Mouse (Mus musculus): Measurements from ENCODE around the gene Duox2. TPM values are rescaled to one million over a fixed set of nuclear protein-coding genes. Genes with fewer than 3 reads are reported as not detected.

Duox2 gene
- polyA plus RNA-seq, 2 experiments, result 0.08 to 0.16 TPM

DNA sequence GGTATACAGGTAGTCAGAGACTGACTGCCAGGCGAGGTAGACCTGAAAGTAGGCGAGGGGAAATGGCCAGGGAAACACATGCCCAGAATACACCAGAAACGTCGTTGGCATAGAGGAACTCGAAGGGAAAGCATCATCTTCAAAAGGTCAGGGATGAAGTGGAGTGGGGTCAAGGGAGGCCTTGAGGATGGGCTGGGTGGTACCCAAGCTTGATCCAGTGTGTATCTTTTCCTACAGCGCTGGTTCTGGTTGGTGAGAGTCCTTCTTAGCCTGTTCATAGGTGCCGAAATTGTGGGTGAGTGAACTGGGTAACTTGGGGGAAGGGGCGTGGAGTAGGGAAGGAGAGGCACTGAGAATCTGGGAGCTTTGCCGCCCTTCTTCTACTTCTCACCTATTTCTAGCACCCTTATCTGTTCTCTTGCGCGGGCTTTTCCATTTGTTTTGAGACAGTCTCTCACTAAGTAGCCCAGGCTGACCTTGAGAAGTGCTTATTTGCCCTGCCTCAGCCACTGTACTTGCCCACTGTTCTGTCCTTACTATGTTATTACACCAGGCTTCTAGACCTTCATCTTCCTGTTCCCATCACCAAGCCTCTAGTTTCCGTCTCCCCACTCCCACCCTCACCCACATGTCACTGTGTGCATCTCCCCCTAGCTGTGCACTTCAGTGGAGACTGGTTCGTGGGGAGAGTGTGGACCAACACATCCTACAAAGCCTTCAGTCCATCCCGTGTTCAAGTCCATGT lies 1.8 kb upstream of the Duox2 start:
- H3K9me3 ChIP-seq (ENCODE audit: control insufficient read depth, low read length), result no peaks in the 10 kb centered on the region
- H3K4me3 ChIP-seq (replicated peaks; ENCODE audit: low read length), result no peak overlapping the region
- H3K27me3 ChIP-seq (ENCODE audit: control insufficient read depth, insufficient read depth, low read length), result peaks cover 90% of the 10 kb centered on the region
- no peak for ATAC-seq (ENCODE audit: low FRiP score, low read depth)
- H3K4me2 ChIP-seq (replicated peaks; ENCODE audit: low read depth, low read length, severe bottlenecking), result no peak overlapping the region
- H3K27ac ChIP-seq (replicated peaks; ENCODE audit: low read depth, low read length), result no peak overlapping the region
- no peak overlapping the region for H3K9ac ChIP-seq (ENCODE audit: low read depth, low read length, severe bottlenecking)
- peaks cover 21% of the 10 kb centered on the region for H3K4me1 ChIP-seq (ENCODE audit: control insufficient read depth, insufficient read depth, low read length)
- no peaks in the 10 kb centered on the region for H3K36me3 ChIP-seq (ENCODE audit: control insufficient read depth, insufficient read depth, low read length)
- WGBS, result 13% methylated on average over 14 of the region's 14 CpGs
- no peak for TF ChIP-seq POLR2A (IDR thresholded peaks at IDR 0.05; ENCODE audit: borderline replicate concordance, extremely low read depth, insufficient read depth, insufficient read length)
- no peak for DNase-seq (ENCODE audit: low spot score)

- WGBS, result 1% methylated on average over 43 of the region's 43 CpGs
- Histone ChIP-seq H3K36me3 (ENCODE audit: control insufficient read depth, insufficient read depth, low read length) (no peaks in the 10 kb centered on the region), H3K4me3 (replicated peaks; ENCODE audit: low read length) (peak within 1 kb of the TSS; percentile 26), H3K9me3 (ENCODE audit: control insufficient read depth, low read length) (no peaks in the 10 kb centered on the region), H3K27me3 (ENCODE audit: control insufficient read depth, insufficient read depth, low read length) (peaks cover 95% of the 10 kb centered on the region), H3K27ac (replicated peaks; ENCODE audit: low read depth, low read length) (no peak within 1 kb of the TSS), H3K9ac (ENCODE audit: low read depth, low read length, severe bottlenecking) (no peak within 1 kb of the TSS), H3K4me2 (replicated peaks; ENCODE audit: low read depth, low read length, severe bottlenecking) (peak within 1 kb of the TSS; percentile 42), H3K4me1 (ENCODE audit: control insufficient read depth, insufficient read depth, low read length) (peaks cover 21% of the 10 kb centered on the region)
- TF ChIP-seq POLR2A (IDR thresholded peaks at IDR 0.05; ENCODE audit: borderline replicate concordance, extremely low read depth, insufficient read depth, insufficient read length), result no peak
- no peak for ATAC-seq (ENCODE audit: low FRiP score, low read depth)
- DNase-seq (ENCODE audit: low spot score), result peak; percentile 42
Observed at GRCm38 (mm10) chr2:122298596-122299490, 594 bp upstream of the Duox2 start, which contains the start of gene Duoxa2. Gene Duoxa2 (plus strand): TSS chr2:122298900.

- ATAC-seq (ENCODE audit: low FRiP score, low read depth) (no peak), DNase-seq (ENCODE audit: low spot score) (no peak)
- H3K4me2 ChIP-seq (replicated peaks; ENCODE audit: low read depth, low read length, severe bottlenecking), result peak overlapping the region; percentile 6
- H3K27ac ChIP-seq (replicated peaks; ENCODE audit: low read depth, low read length), result no peak overlapping the region
- WGBS, result 2% methylated on average over 35 of the region's 35 CpGs
- no peak for TF ChIP-seq POLR2A (IDR thresholded peaks at IDR 0.05; ENCODE audit: borderline replicate concordance, extremely low read depth, insufficient read depth, insufficient read length)
- H3K4me1 ChIP-seq (ENCODE audit: control insufficient read depth, insufficient read depth, low read length), result peaks cover 21% of the 10 kb centered on the region
- H3K4me3 ChIP-seq (replicated peaks; ENCODE audit: low read length), result peak overlapping the region; percentile 1; the same call in 1 of the 2 replicates
- H3K27me3 ChIP-seq (ENCODE audit: control insufficient read depth, insufficient read depth, low read length), result peaks cover 84% of the 10 kb centered on the region
- no peak overlapping the region for H3K9ac ChIP-seq (ENCODE audit: low read depth, low read length, severe bottlenecking)
- H3K9me3 ChIP-seq (ENCODE audit: control insufficient read depth, low read length), result no peaks in the 10 kb centered on the region
- no peaks in the 10 kb centered on the region for H3K36me3 ChIP-seq (ENCODE audit: control insufficient read depth, insufficient read depth, low read length)
Observed at GRCm38 (mm10) chr2:122297271-122298095, 766 bp downstream of the Duox2 start.

- no peak overlapping the region for H3K27ac ChIP-seq (replicated peaks; ENCODE audit: low read depth, low read length)
- DNase-seq (ENCODE audit: low spot score) (no peak), ATAC-seq (ENCODE audit: low FRiP score, low read depth) (no peak)
- WGBS, result 7% methylated on average over 7 of the region's 7 CpGs
- H3K4me2 ChIP-seq (replicated peaks; ENCODE audit: low read depth, low read length, severe bottlenecking), result no peak overlapping the region
- H3K36me3 ChIP-seq (ENCODE audit: control insufficient read depth, insufficient read depth, low read length), result no peaks in the 10 kb centered on the region
- H3K4me3 ChIP-seq (replicated peaks; ENCODE audit: low read length), result no peak overlapping the region
- no peaks in the 10 kb centered on the region for H3K9me3 ChIP-seq (ENCODE audit: control insufficient read depth, low read length)
- H3K9ac ChIP-seq (ENCODE audit: low read depth, low read length, severe bottlenecking), result no peak overlapping the region
- no peak for TF ChIP-seq POLR2A (IDR thresholded peaks at IDR 0.05; ENCODE audit: borderline replicate concordance, extremely low read depth, insufficient read depth, insufficient read length)
- H3K4me1 ChIP-seq (ENCODE audit: control insufficient read depth, insufficient read depth, low read length), result 0 out of 2 replicates have a peak, but pooled peaks cover 4% of the 10 kb centered on the region
- H3K27me3 ChIP-seq (ENCODE audit: control insufficient read depth, insufficient read depth, low read length), result peaks cover 58% of the 10 kb centered on the region
Observed at GRCm38 (mm10) chr2:122294916-122295315, 3.3 kb downstream of the Duox2 start.

GRCm38 (mm10) chr2:122286137-122286536 lies 12.1 kb downstream of the Duox2 start:
- no peak for TF ChIP-seq POLR2A (IDR thresholded peaks at IDR 0.05; ENCODE audit: borderline replicate concordance, extremely low read depth, insufficient read depth, insufficient read length)
- Histone ChIP-seq H3K36me3 (ENCODE audit: control insufficient read depth, insufficient read depth, low read length) (no peaks in the 10 kb centered on the region), H3K9me3 (ENCODE audit: control insufficient read depth, low read length) (no peaks in the 10 kb centered on the region), H3K4me2 (replicated peaks; ENCODE audit: low read depth, low read length, severe bottlenecking) (no peak overlapping the region), H3K4me3 (replicated peaks; ENCODE audit: low read length) (no peak overlapping the region), H3K27me3 (ENCODE audit: control insufficient read depth, insufficient read depth, low read length) (no peaks in the 10 kb centered on the region), H3K9ac (ENCODE audit: low read depth, low read length, severe bottlenecking) (no peak overlapping the region), H3K4me1 (ENCODE audit: control insufficient read depth, insufficient read depth, low read length) (no peaks in the 10 kb centered on the region), H3K27ac (replicated peaks; ENCODE audit: low read depth, low read length) (no peak overlapping the region)
- ATAC-seq (ENCODE audit: low FRiP score, low read depth) (no peak), DNase-seq (ENCODE audit: low spot score) (no peak)
- WGBS, result 70% methylated on average over 7 of the region's 7 CpGs
